Mouse (Mus musculus): ENCODE measurements at regions not wholly inside any gene's neighbourhood (a gene's known extent, or its start where the extent isn't known, plus 50 kb on each side); places are given as distances from the start of the nearest gene placed in this dataset.

- H3K27ac ChIP-seq (ENCODE audit: insufficient read depth, low read depth) = no peak overlapping the region
- H3K9ac ChIP-seq (ENCODE audit: insufficient read depth, low read depth) = no peak overlapping the region
- H3K9me3 ChIP-seq (replicated peaks; ENCODE audit: low read length) = no peaks in the 10 kb centered on the region
- H3K79me2 ChIP-seq (replicated peaks; ENCODE audit: control insufficient read depth, extremely low read depth, insufficient read depth, poor library complexity, severe bottlenecking) = no peaks in the 10 kb centered on the region
- in situ Hi-C loops (cut with MboI; ENCODE audit: low pct_ligation_motif_present, low pct_unique_long_range_greater_than_20kb, low sequenced_read_pairs) (loop anchor here (10.0 kb wide), 1 partner anchor 494 kb away; no protein-coding TSS in a partner anchor), dilution Hi-C loops (cut with MboI; ENCODE audit: extremely low pct_ligation_motif_present, extremely low pct_unique_long_range_greater_than_20kb, low sequenced_read_pairs) (no loop called here)
- peaks cover 41% of the 10 kb centered on the region for H3K27me3 ChIP-seq (replicated peaks)
- DNase-seq (ENCODE audit: extremely low read depth) = no peak
- H3K4me1 ChIP-seq (ENCODE audit: control insufficient read depth in 1 of 2, insufficient read depth in 2 of 2) = peaks cover 0 to 11% of the 10 kb centered on the region in 2 experiments; a peak in 2 of 4 replicates
- no peak overlapping the region for H3K4me3 ChIP-seq (replicated peaks in 1 of 3; ENCODE audit: low read depth in 2 of 3, low read length in 2 of 3, poor library complexity in 1 of 3)
- TF ChIP-seq NRF1 (IDR thresholded peaks at IDR 0.05; ENCODE audit: low read depth, low read length) = no peak
- no peak for TF ChIP-seq UBTF (IDR thresholded peaks at IDR 0.05; ENCODE audit: low read depth, low read length)
- TF ChIP-seq MEF2A (IDR thresholded peaks at IDR 0.05; ENCODE audit: borderline replicate concordance, low read depth, low read length) = no peak
- no peak for TF ChIP-seq CHD2 (IDR thresholded peaks at IDR 0.05; ENCODE audit: low read length)
- TF ChIP-seq E2F4 (IDR thresholded peaks at IDR 0.05; ENCODE audit: insufficient replicate concordance, low read depth, low read length) = 0 out of 2 replicates have a peak, but pooled peaks have one; percentile 27
- TF ChIP-seq ZC3H11A (IDR thresholded peaks at IDR 0.05; ENCODE audit: low read depth, low read length) = no peak
- TF ChIP-seq SIN3A (IDR thresholded peaks at IDR 0.05; ENCODE audit: low read length) = peak; percentile 6; the same call in 1 of the 2 replicates
- no peaks in the 10 kb centered on the region for H3K36me3 ChIP-seq (replicated peaks in 1 of 2; ENCODE audit: control insufficient read depth in 1 of 2, insufficient read depth in 1 of 2, low read length in 1 of 2)
- peak overlapping the region; percentile 21; the same call in 1 of the 2 replicates for H3K4me2 ChIP-seq (ENCODE audit: insufficient read depth, low read depth, poor library complexity, severe bottlenecking)
Observed at GRCm38 (mm10) chr6:51178799-51179398, 253.6 kb upstream of the Nfe2l3 start.

GRCm38 (mm10) chr6:51179741-51180537 lies 252.5 kb upstream of the Nfe2l3 start:
- H3K4me2 ChIP-seq (ENCODE audit: insufficient read depth, low read depth, poor library complexity, severe bottlenecking) = no peak overlapping the region
- dilution Hi-C loops (cut with MboI; ENCODE audit: extremely low pct_ligation_motif_present, extremely low pct_unique_long_range_greater_than_20kb, low sequenced_read_pairs) = no loop called here
- H3K36me3 ChIP-seq (replicated peaks in 1 of 2; ENCODE audit: control insufficient read depth in 1 of 2, insufficient read depth in 1 of 2, low read length in 1 of 2) = no peaks in the 10 kb centered on the region
- no peak overlapping the region for H3K27ac ChIP-seq (ENCODE audit: insufficient read depth, low read depth)
- in situ Hi-C loops (cut with MboI; ENCODE audit: low pct_ligation_motif_present, low pct_unique_long_range_greater_than_20kb, low sequenced_read_pairs) = loop anchor here (10.0 kb wide), 1 partner anchor 495 kb away; no protein-coding TSS in a partner anchor
- 0 out of 4 replicates have a peak, but pooled peaks cover 0 to 2% of the 10 kb centered on the region in 2 experiments for H3K4me1 ChIP-seq (ENCODE audit: control insufficient read depth in 1 of 2, insufficient read depth in 2 of 2)
- DNase-seq (ENCODE audit: extremely low read depth) = no peak
- no peaks in the 10 kb centered on the region for H3K9me3 ChIP-seq (replicated peaks; ENCODE audit: low read length)
- TF ChIP-seq NELFE (IDR thresholded peaks at IDR 0.05; ENCODE audit: low read depth, low read length) (no peak), MXI1 (IDR thresholded peaks at IDR 0.05; ENCODE audit: low read depth, low read length) (no peak), SMC3 (IDR thresholded peaks at IDR 0.05; ENCODE audit: low read depth, low read length) (no peak), MAZ (IDR thresholded peaks at IDR 0.05; ENCODE audit: low read depth, low read length) (no peak), ZNF384 (IDR thresholded peaks at IDR 0.05; ENCODE audit: low read depth, low read length) (no peak), KAT2A (IDR thresholded peaks at IDR 0.05; ENCODE audit: insufficient replicate concordance, low read length) (no peak), MYC (IDR thresholded peaks at IDR 0.05; ENCODE audit: low read depth, low read length) (no peak), JUND (conservative IDR thresholded peaks at IDR 0.05; ENCODE audit: low read depth, low read length) (no peak), RCOR1 (conservative IDR thresholded peaks at IDR 0.05; ENCODE audit: low read depth, low read length) (no peak), MAX (IDR thresholded peaks at IDR 0.05; ENCODE audit: low read length) (no peak), PAX5 (IDR thresholded peaks at IDR 0.05; ENCODE audit: low read length) (no peak), UBTF (IDR thresholded peaks at IDR 0.05; ENCODE audit: low read depth, low read length) (no peak)
- peaks cover 47% of the 10 kb centered on the region for H3K27me3 ChIP-seq (replicated peaks)
- no peak overlapping the region for H3K4me3 ChIP-seq (replicated peaks in 1 of 3; ENCODE audit: low read depth in 2 of 3, low read length in 2 of 3, poor library complexity in 1 of 3)
- no peak overlapping the region for H3K9ac ChIP-seq (ENCODE audit: insufficient read depth, low read depth)
- no peaks in the 10 kb centered on the region for H3K79me2 ChIP-seq (replicated peaks; ENCODE audit: control insufficient read depth, extremely low read depth, insufficient read depth, poor library complexity, severe bottlenecking)
